Mouse (Mus musculus) small intestine, adult 2 months (tissue): ENCODE measurements at regions not wholly inside any gene's neighbourhood (a gene's known extent, or its start where the extent isn't known, plus 50 kb on each side); places are given as distances from the start of the nearest gene placed in this dataset.

Source experiments
- H3K27ac ChIP-seq: fragments of 200-500 bp; 2 replicates; pipeline ENCODE4 v1.5.1; 2012; ENCODE audit warnings: low read depth, low read length, control low read depth, inconsistent platforms; ENCODE audit not compliant: insufficient read depth
- H3K27me3 ChIP-seq: fragments of 200-500 bp; 2 replicates; pipeline ENCODE4 v1.6.1; 2012; ENCODE audit warnings: mild to moderate bottlenecking, moderate library complexity, low read length, inconsistent platforms; ENCODE audit not compliant: control insufficient read depth, insufficient read depth
- H3K36me3 ChIP-seq: fragments of 200-500 bp; 2 replicates; pipeline ENCODE4 v1.6.1; 2012; ENCODE audit warnings: mild to moderate bottlenecking, low read length, control low read depth, inconsistent platforms; ENCODE audit not compliant: control insufficient read depth, insufficient read depth
- H3K4me1 ChIP-seq: fragments of 200-500 bp; 2 replicates; pipeline ENCODE4 v1.6.1; 2012; ENCODE audit warnings: low read length, inconsistent platforms, mixed read lengths; ENCODE audit not compliant: control insufficient read depth, insufficient read depth, insufficient read length
- H3K4me3 ChIP-seq: fragments of 200-500 bp; 2 replicates; pipeline ENCODE4 v1.5.1; 2012; ENCODE audit warnings: low read depth, mild to moderate bottlenecking, control low read depth, inconsistent platforms, low read length, moderate library complexity
- CTCF ChIP-seq: fragments of 200-500 bp; IDR thresholded peaks from 2 replicates; pipeline ENCODE4 v1.5.1; 2012; ENCODE audit warnings: low read depth, mild to moderate bottlenecking, control low read depth, inconsistent platforms, low read length, moderate library complexity, mixed read lengths; ENCODE audit not compliant: insufficient replicate concordance, insufficient read length; ENCODE audit errors: extremely low read depth
- POLR2A ChIP-seq: fragments of 200-500 bp; IDR thresholded peaks from 2 replicates; pipeline ENCODE4 v1.6.1; 2012; ENCODE audit warnings: low read depth, mild to moderate bottlenecking, control low read depth, inconsistent platforms, low read length, moderate library complexity
- WGBS: fragments of 180-500 bp; shearing (Covaris S2); methylation state at CpG from one replicate; pipeline ENCODE4 v1.1.7; 2018; 5-methylcytosine and 5-hydroxymethylcytosine counted together

- H3K4me3 ChIP-seq, result no peak overlapping the region
- no peak overlapping the region for H3K27ac ChIP-seq
- H3K36me3 ChIP-seq, result no peaks in the 10 kb centered on the region
- TF ChIP-seq CTCF (no peak), POLR2A (no peak)
- H3K27me3 ChIP-seq, result no peaks in the 10 kb centered on the region
- WGBS, result 79% methylated on average over 6 of the region's 6 CpGs
- H3K4me1 ChIP-seq, result no peaks in the 10 kb centered on the region
Observed at GRCm38 (mm10) chr11:19873796-19874195, 50.4 kb upstream of the Spred2 start.
